Mouse (Mus musculus): Measurements from ENCODE around the gene Zeb2. TPM values are rescaled to one million over a fixed set of nuclear protein-coding genes. Genes with fewer than 3 reads are reported as not detected.
A peak's percentile ranks its signal among the peaks of the same experiment; 100 is the strongest.

Zeb2 gene
- polyA plus RNA-seq, 1 experiment, result 25.6 TPM

- Histone ChIP-seq H3K36me3 (ENCODE audit: control insufficient read depth, insufficient read depth, low read length) (no peaks in the 10 kb centered on the region), H3K27me3 (replicated peaks; ENCODE audit: control insufficient read depth, insufficient read depth, low read length) (no peaks in the 10 kb centered on the region), H3K27ac (ENCODE audit: insufficient read depth, low read depth, low read length) (0 out of 2 replicates have a peak overlapping the region, but pooled peaks have one; percentile 50), H3K4me3 (ENCODE audit: insufficient read depth, low read depth, low read length) (no peak overlapping the region), H3K4me1 (ENCODE audit: control insufficient read depth, insufficient read depth, low read length) (peaks cover 6% of the 10 kb centered on the region; the same call in 1 of the 2 replicates)
- TF ChIP-seq POLR2A (IDR thresholded peaks at IDR 0.05; ENCODE audit: low read depth, low read length) (no peak), CTCF (conservative IDR thresholded peaks at IDR 0.05; ENCODE audit: insufficient read depth, insufficient read length, low read depth, low read length) (no peak)
- DNase-seq, result peak; percentile 83
- 52% methylated on average over 4 of the region's 4 CpGs for WGBS
These were observed 165.5 kb downstream of the Zeb2 start for GRCm38 (mm10) chr2:44951651-44952213.

GRCm38 (mm10) chr2:44944689-44945088 lies 172.5 kb downstream of the Zeb2 start:
- no peaks in the 10 kb centered on the region for H3K4me1 ChIP-seq (ENCODE audit: control insufficient read depth, insufficient read depth, low read length)
- no peaks in the 10 kb centered on the region for H3K27me3 ChIP-seq (replicated peaks; ENCODE audit: control insufficient read depth, insufficient read depth, low read length)
- no peak overlapping the region for H3K4me3 ChIP-seq (ENCODE audit: insufficient read depth, low read depth, low read length)
- H3K27ac ChIP-seq (ENCODE audit: insufficient read depth, low read depth, low read length), result no peak overlapping the region
- no peak for DNase-seq
- WGBS, result 99% methylated on average over 2 of the region's 2 CpGs
- no peaks in the 10 kb centered on the region for H3K36me3 ChIP-seq (ENCODE audit: control insufficient read depth, insufficient read depth, low read length)
- no peak for TF ChIP-seq POLR2A (IDR thresholded peaks at IDR 0.05; ENCODE audit: low read depth, low read length)

Other genes with a start within 250 kb of the Zeb2 start
- gene Gtdc1, start 189.7 kb downstream of the Zeb2 start, polyA plus RNA-seq (2012; rRNA removed), result 5.0 and 7.2 TPM in 2 replicates